Mouse (Mus musculus): ENCODE measurements around the gene Cdcp1. TPM values are rescaled to one million over a fixed set of nuclear protein-coding genes. Genes with fewer than 3 reads are reported as not detected.

Gene Cdcp1
- polyA plus RNA-seq (2015; fragmentation: Nextera tagmentation; extraction: Ambion mirVana), result 4.8 and 5.3 TPM in 2 replicates

DNA sequence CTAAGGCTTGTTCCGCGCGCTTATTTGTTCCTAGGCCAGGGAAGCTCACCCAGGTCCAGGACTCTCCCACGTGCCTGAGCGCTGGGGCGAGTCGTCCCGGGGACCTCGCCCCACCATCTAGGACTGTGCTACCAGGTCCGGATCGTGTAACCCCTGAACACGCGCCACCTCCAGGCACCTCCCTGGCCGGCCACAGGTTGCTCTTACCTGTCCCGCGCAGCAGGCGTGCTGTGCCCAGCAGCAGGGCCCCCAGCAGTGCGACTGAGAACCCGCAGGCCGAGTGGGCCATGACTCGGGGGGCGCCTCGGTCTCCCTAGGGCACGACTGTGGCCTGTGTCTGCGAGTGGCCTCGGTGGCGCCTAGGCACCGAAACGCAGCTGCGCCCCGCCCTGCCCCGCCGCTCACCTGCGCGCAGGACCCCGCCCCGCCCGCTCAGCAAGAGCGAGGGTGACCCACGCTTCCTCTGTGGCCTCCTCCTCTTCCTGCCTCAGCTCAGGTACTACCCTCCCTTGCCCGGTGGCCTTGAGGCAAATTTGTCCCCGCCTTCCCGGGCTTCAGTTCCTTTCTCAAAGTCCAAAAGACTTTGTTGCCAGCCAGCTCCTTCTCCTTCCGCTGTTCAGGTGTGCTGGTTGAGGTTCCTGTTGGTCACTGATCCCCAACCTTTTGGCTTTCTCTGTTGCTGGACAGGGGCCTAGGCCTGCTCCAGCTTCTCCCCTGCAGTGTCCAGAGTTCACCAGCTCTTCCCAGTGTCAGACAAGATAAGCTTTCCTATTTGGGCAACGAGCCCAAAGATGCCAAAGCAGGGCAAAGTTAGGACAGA is at the start of gene Cdcp1:
Cdcp1 (minus strand) TSS at position 418 of the 820 bp plus-strand sequence.
- Histone ChIP-seq H3K9me3 (no peaks in the 10 kb centered on the region), H3K9ac (peak within 1 kb of the TSS; percentile 59), H3K4me3 (peak within 1 kb of the TSS; percentile 44), H3K27ac (no peak within 1 kb of the TSS), H3K4me1 (peaks cover 5% of the 10 kb centered on the region; the same call in 1 of the 2 replicates), H3K36me3 (no peaks in the 10 kb centered on the region), H3K27me3 (peaks cover 38% of the 10 kb centered on the region), H3K4me2 (replicated peaks) (peak within 1 kb of the TSS; percentile 69)
- peak; percentile 36; the same call in 1 of the 2 replicates for ATAC-seq (ENCODE audit: low FRiP score, low read depth)
- 7% methylated on average over 41 of the region's 45 CpGs for WGBS

DNA sequence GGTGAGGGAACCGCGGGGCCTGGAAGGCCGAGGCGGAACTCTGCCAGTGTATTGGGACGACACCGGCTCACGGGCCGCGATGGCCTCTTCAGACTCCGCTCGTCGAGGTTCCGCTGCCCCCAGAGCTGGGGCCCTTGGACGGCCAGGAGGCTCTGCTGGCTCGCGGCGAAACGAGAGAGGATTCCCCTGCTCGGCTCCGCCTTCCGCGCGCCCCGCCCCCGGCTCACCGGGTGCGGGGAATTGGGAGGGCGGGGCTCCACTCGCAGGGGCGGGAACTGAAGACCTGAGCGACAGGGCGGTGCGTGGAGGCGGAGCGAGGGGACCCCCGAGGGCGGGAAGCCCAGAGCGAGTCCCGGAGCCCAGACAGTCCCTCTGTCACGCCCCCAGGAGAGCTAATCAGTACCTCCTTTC is 44.8 kb upstream of the Cdcp1 start, which contains the start of gene Tmem158:
Tmem158 (minus strand) TSS at position 154 of the 411 bp plus-strand sequence.
- WGBS, result under 1% methylated on average over 40 of the region's 40 CpGs

DNA sequence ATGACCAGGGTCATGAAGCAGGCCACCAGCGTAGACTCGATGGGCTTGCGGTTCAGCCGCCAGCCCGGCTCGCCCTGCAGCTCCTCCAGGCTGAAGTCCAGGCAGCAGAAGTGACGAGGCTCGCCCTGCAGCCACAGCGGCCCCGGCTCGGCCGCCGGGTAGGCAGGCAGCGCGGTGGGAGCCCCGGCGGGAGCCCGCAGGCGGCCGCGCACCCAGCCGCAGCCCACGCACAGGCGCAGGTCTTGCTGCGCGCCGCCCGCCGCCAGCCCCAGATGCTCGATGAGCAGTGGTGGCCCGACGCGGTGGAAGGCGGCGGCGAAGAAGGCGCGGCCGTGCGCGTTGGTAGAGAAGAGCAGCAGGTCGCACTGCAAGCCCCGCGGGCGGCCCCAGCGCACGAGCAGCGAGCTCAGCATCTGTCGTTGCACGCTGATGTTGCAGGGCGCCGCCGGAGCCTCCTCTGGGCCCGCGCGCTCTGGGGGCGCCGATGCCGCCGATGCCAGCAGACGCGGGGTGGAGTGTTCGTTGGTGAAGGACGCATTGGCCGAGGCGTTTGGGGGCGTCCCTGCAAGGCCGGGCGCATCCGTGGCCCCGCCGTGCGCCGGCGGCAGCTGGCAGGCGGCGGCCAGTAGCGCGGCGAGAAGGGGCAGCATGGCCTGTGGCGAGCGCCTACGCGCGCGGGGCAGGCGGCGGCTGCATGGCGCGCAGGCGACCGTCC is 44.2 kb upstream of the Cdcp1 start:
- Histone ChIP-seq H3K4me2 (replicated peaks) (peak overlapping the region; percentile 94), H3K27me3 (peaks cover 36% of the 10 kb centered on the region), H3K4me1 (peaks cover 4% of the 10 kb centered on the region; the same call in 1 of the 2 replicates), H3K4me3 (peak overlapping the region; percentile 78), H3K9me3 (no peaks in the 10 kb centered on the region), H3K27ac (peak overlapping the region; percentile 58), H3K9ac (peak overlapping the region; percentile 80), H3K36me3 (no peaks in the 10 kb centered on the region)
- WGBS, result under 1% methylated on average over 81 of the region's 92 CpGs
- peak; percentile 64 for ATAC-seq (ENCODE audit: low FRiP score, low read depth)

More for the DNA sequence above, 44.8 kb upstream of the Cdcp1 start, which contains the start of gene Tmem158:
- Histone ChIP-seq H3K27me3 (peaks cover 36% of the 10 kb centered on the region), H3K4me1 (peaks cover 4% of the 10 kb centered on the region; the same call in 1 of the 2 replicates), H3K9me3 (no peaks in the 10 kb centered on the region), H3K4me2 (replicated peaks) (peak within 1 kb of the TSS; percentile 94), H3K27ac (peak within 1 kb of the TSS; percentile 58), H3K9ac (peak within 1 kb of the TSS; percentile 80), H3K4me3 (peak within 1 kb of the TSS; percentile 78), H3K36me3 (no peaks in the 10 kb centered on the region)
- peak; percentile 92 for ATAC-seq (ENCODE audit: low FRiP score, low read depth)

DNA sequence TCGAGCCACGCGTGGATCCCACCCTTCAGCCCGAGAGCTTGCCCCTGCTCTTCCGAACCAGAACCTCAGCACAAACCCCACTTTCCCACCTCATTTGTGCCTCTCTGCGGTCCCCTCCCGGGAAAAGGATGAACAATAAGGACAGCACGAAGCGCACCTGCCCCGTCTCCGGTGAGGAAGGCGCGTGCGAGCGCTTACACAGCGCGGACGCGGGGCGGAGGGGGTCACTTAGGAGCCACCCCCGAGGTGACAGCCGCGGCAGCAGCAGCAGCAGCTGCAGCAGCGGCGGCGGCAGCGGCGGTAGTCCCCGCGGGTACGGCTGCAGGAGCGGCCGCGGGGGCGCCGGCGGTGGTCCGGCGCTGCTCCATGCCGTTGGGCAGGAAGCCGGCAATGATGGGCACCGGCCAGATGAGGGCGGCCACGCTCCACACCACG is 43.6 kb upstream of the Cdcp1 start:
- peak overlapping the region; percentile 78 for H3K4me3 ChIP-seq
- H3K27ac ChIP-seq, result no peak overlapping the region
- ATAC-seq (ENCODE audit: low FRiP score, low read depth), result peak; percentile 72
- H3K4me1 ChIP-seq, result peaks cover 4% of the 10 kb centered on the region; the same call in 1 of the 2 replicates
- H3K27me3 ChIP-seq, result peaks cover 36% of the 10 kb centered on the region
- peak overlapping the region; percentile 80 for H3K9ac ChIP-seq
- WGBS, result 1% methylated on average over 32 of the region's 45 CpGs
- no peaks in the 10 kb centered on the region for H3K9me3 ChIP-seq
- H3K4me2 ChIP-seq (replicated peaks), result peak overlapping the region; percentile 94
- H3K36me3 ChIP-seq, result no peaks in the 10 kb centered on the region

DNA sequence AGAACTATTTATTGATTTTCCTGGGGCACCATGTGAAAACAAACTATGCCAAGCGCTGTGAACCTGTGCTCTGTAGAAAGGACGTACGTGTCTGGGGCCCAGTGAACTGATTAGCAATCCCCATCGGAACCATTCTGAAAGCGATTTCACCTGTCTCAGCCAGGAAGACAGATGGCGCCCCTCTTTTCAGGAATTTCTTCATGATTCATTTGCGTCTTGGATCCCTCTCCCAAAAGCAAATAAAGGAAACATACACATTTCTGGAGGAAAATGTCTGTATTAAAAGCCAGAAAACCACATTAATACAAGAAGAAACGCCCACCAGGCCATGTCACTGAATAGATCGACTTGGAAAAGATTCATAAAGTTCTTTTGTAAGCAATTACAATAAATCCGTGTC is 43.0 kb upstream of the Cdcp1 start:
- Histone ChIP-seq H3K4me2 (replicated peaks) (peak overlapping the region; percentile 94), H3K9ac (no peak overlapping the region), H3K4me3 (peak overlapping the region; percentile 78), H3K4me1 (peaks cover 4% of the 10 kb centered on the region; the same call in 1 of the 2 replicates), H3K27me3 (peaks cover 38% of the 10 kb centered on the region), H3K9me3 (no peaks in the 10 kb centered on the region), H3K27ac (no peak overlapping the region), H3K36me3 (no peaks in the 10 kb centered on the region)
- no peak for ATAC-seq (ENCODE audit: low FRiP score, low read depth)
- 37% methylated on average over 10 of the region's 10 CpGs for WGBS

DNA sequence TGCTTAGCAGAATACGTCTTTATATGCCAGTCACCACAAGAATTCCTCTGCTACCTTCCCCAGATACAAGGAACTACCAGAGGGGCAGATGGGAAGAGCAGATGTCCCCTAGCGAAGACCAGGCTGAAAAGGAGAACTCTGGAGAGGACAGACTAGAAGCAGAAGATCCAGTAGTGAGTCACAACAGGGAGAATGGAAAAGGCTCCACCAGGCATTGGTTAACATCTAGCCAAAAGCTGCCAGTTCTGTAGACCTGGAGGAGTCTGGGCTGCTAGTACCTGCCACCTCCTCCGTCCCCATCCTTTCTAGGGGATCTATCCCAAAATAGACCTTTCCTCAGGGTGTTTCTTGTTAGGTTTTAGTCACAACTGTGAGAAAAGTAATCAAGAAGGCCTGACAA is 39.9 kb upstream of the Cdcp1 start:
- 81% methylated on average over 3 of the region's 3 CpGs for WGBS
- Histone ChIP-seq H3K4me2 (replicated peaks) (no peak overlapping the region), H3K27me3 (peaks cover 34% of the 10 kb centered on the region), H3K36me3 (no peaks in the 10 kb centered on the region), H3K4me1 (peaks cover 4% of the 10 kb centered on the region; the same call in 1 of the 2 replicates), H3K9ac (no peak overlapping the region), H3K27ac (no peak overlapping the region), H3K4me3 (no peak overlapping the region), H3K9me3 (no peaks in the 10 kb centered on the region)
- ATAC-seq (ENCODE audit: low FRiP score, low read depth), result no peak

DNA sequence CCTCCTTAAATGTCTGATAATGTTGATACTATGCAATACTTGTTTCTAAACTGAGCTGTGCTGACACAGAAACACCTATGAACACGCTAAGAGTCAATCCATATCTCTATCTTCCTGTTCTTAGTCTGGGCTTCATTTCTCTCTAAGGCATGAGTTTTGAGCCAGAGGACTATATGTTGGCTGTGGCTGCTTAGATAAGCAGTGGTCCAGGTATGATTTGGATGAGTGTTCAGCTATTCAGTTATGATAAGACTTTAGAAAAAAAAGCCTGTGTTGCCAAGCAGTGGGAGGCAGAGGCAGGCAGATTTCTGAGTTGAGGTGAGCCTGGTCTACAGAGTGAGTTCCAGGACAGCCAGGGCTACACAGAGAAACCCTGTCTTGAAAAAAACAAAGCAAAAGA is 32.2 kb upstream of the Cdcp1 start:
- 76% methylated on average over 1 of the region's 1 CpGs for WGBS
- ATAC-seq (ENCODE audit: low FRiP score, low read depth), result no peak

DNA sequence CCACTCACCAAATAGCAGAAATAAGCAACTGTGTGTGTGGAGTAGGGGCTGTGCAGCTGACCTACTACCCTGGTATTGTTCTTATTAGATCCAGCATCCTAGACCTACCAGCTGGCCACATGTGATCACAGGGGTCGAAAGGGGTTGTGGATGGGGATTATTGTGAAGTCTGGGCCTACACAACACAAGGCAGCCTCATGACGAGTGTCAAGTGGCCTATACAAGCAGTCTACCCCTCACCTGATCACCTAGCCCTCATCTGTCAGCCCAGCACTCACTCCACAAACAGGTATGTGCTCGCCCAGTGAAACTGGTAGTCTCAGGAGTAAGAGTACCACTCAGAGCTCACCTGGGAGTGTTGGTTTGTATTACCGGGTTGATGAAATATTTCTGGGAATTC is 29.3 kb upstream of the Cdcp1 start:
- H3K4me2 ChIP-seq (replicated peaks), result no peak overlapping the region
- no peaks in the 10 kb centered on the region for H3K27me3 ChIP-seq
- H3K36me3 ChIP-seq, result no peaks in the 10 kb centered on the region
- H3K9me3 ChIP-seq, result no peaks in the 10 kb centered on the region
- H3K4me1 ChIP-seq, result no peaks in the 10 kb centered on the region
- H3K27ac ChIP-seq, result no peak overlapping the region
- no peak for ATAC-seq (ENCODE audit: low FRiP score, low read depth)
- WGBS, result 81% methylated on average over 4 of the region's 4 CpGs
- H3K4me3 ChIP-seq, result no peak overlapping the region
- H3K9ac ChIP-seq, result no peak overlapping the region

More for the DNA sequence above, 32.2 kb upstream of the Cdcp1 start:
- Histone ChIP-seq H3K4me2 (replicated peaks) (no peak overlapping the region), H3K27ac (no peak overlapping the region), H3K27me3 (no peaks in the 10 kb centered on the region), H3K4me3 (no peak overlapping the region), H3K9me3 (no peaks in the 10 kb centered on the region), H3K9ac (no peak overlapping the region), H3K36me3 (no peaks in the 10 kb centered on the region), H3K4me1 (no peaks in the 10 kb centered on the region)

DNA sequence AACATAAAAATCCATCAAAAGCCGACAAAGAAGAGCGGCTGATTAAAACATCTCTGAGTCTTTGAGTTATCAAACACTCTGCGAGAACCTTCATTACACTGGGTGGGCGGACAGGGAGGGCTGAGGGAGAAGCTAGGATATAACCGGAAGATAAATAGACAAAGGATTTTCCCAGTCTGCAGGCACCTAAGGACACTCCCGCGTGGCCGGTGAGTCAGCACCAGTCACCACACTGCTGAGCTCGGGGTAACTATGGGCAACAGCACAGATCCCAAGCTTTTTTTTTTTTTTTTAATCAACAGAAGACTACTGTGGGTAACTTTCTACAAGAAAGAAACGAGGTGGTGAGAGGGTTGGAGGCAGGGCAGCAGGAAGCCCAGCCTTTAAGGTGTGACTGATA is 28.1 kb upstream of the Cdcp1 start:
- Histone ChIP-seq H3K4me1 (no peaks in the 10 kb centered on the region), H3K9ac (no peak overlapping the region), H3K27me3 (no peaks in the 10 kb centered on the region), H3K4me3 (no peak overlapping the region), H3K27ac (no peak overlapping the region), H3K4me2 (replicated peaks) (no peak overlapping the region), H3K9me3 (no peaks in the 10 kb centered on the region), H3K36me3 (no peaks in the 10 kb centered on the region)
- ATAC-seq (ENCODE audit: low FRiP score, low read depth), result no peak
- 69% methylated on average over 10 of the region's 10 CpGs for WGBS

DNA sequence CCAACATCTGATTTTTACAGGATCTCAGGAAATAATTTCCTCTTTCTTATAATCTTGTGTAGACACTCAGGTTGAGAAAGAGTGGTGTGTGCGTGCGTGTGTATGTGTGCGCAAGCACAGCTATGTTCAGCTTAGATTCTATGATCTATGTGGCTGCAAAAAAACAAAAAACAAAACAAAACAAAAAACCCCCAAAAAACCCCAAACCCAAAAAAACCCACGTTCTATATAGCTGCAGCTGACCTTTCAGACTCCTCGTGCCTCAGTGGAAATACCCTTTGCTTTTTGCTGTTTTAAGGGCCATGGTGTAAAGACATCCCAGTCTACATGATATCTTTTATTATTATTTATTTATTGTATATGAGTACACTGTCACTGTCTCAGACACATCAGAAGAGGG is 25.4 kb upstream of the Cdcp1 start:
- no peak overlapping the region for H3K4me2 ChIP-seq (replicated peaks)
- H3K9me3 ChIP-seq, result no peaks in the 10 kb centered on the region
- H3K36me3 ChIP-seq, result no peaks in the 10 kb centered on the region
- no peak overlapping the region for H3K27ac ChIP-seq
- no peak overlapping the region for H3K9ac ChIP-seq
- no peaks in the 10 kb centered on the region for H3K27me3 ChIP-seq
- no peak for ATAC-seq (ENCODE audit: low FRiP score, low read depth)
- no peak overlapping the region for H3K4me3 ChIP-seq
- H3K4me1 ChIP-seq, result peaks cover 9% of the 10 kb centered on the region
- 88% methylated on average over 5 of the region's 5 CpGs for WGBS

DNA sequence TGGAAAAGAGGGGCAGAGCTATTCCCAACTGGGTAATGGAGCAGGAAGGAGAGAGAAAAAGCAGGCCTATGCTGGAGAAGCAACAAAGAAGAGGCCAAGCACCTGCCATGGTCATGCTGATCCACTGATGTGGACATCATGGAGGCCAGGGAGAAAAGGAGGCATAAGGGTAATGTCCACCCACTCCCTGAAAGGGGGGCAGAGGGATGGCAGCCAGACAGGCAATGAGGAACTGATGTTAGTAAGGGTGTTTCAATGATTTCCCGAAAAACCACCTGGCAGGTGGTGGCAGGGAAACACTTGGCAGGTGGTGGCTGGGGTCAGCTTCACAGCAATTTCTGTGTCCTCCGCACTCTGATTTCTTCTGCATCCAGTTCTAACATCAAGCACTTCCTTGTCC is 24.9 kb upstream of the Cdcp1 start:
- H3K27ac ChIP-seq, result no peak overlapping the region
- H3K4me1 ChIP-seq, result peaks cover 9% of the 10 kb centered on the region
- H3K9ac ChIP-seq, result no peak overlapping the region
- H3K27me3 ChIP-seq, result no peaks in the 10 kb centered on the region
- WGBS, result 81% methylated on average over 2 of the region's 2 CpGs
- H3K9me3 ChIP-seq, result no peaks in the 10 kb centered on the region
- no peaks in the 10 kb centered on the region for H3K36me3 ChIP-seq
- no peak overlapping the region for H3K4me3 ChIP-seq
- H3K4me2 ChIP-seq (replicated peaks), result no peak overlapping the region
- ATAC-seq (ENCODE audit: low FRiP score, low read depth), result no peak

DNA sequence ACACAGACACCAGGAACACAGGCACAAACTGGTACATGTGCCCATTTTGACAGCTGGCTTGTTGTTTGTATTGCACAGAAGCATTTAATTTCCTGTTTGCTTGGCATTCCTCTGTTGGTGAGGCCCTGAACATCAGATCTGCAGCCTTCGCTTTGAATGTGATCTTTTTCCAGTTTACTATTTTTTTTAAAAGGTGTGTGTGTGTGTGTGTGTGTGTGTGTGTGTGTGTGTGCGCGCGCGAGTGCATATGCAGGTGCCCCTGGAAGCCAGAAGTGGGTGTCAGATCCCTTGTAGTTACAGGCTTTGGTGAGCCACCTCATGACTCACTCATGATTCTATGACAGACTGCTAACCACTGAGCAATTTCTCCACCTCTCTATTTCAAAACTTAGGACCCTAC is 24.4 kb upstream of the Cdcp1 start:
- H3K4me3 ChIP-seq, result no peak overlapping the region
- WGBS, result 95% methylated on average over 5 of the region's 5 CpGs
- H3K36me3 ChIP-seq, result no peaks in the 10 kb centered on the region
- H3K4me2 ChIP-seq (replicated peaks), result no peak overlapping the region
- ATAC-seq (ENCODE audit: low FRiP score, low read depth), result no peak
- no peak overlapping the region for H3K27ac ChIP-seq
- H3K9me3 ChIP-seq, result no peaks in the 10 kb centered on the region
- peaks cover 9% of the 10 kb centered on the region for H3K4me1 ChIP-seq
- no peak overlapping the region for H3K9ac ChIP-seq
- no peaks in the 10 kb centered on the region for H3K27me3 ChIP-seq
